Mouse (Mus musculus): ENCODE results near the gene Slc34a1. TPM values are rescaled to one million over a fixed set of nuclear protein-coding genes. Genes with fewer than 3 reads are reported as not detected.

Slc34a1 gene
- polyA plus RNA-seq, 1 experiment = not detected

Other genes with a start within 250 kb of the Slc34a1 start
- not detected in 2 replicates for gene Fgfr4, start 245.5 kb upstream of the Slc34a1 start, polyA plus RNA-seq (2012; ENCODE audit: insufficient read depth, insufficient read length, missing spikeins)
- 24.0 and 34.1 TPM in 2 replicates for gene Nsd1, start 188.4 kb upstream of the Slc34a1 start, polyA plus RNA-seq (2012; ENCODE audit: insufficient read depth, insufficient read length, missing spikeins)
- 116 and 125 TPM in 2 replicates for gene Prelid1, start 77.7 kb upstream of the Slc34a1 start, polyA plus RNA-seq (2012; ENCODE audit: insufficient read depth, insufficient read length, missing spikeins)
- 40.0 and 56.9 TPM in 2 replicates for gene Rab24, start 76.2 kb upstream of the Slc34a1 start, polyA plus RNA-seq (2012; ENCODE audit: insufficient read depth, insufficient read length, missing spikeins)
- not detected in 2 replicates for gene Mxd3, start 68.4 kb upstream of the Slc34a1 start, polyA plus RNA-seq (2012; ENCODE audit: insufficient read depth, insufficient read length, missing spikeins)
- 87.3 and 88.0 TPM in 2 replicates for gene Lman2, start 35.4 kb upstream of the Slc34a1 start, polyA plus RNA-seq (2012; ENCODE audit: insufficient read depth, insufficient read length, missing spikeins)
- gene Rgs14, start 28.5 kb upstream of the Slc34a1 start, polyA plus RNA-seq (2012; ENCODE audit: insufficient read depth, insufficient read length, missing spikeins) = not detected in 2 replicates
- gene Pfn3, start 17.0 kb downstream of the Slc34a1 start, polyA plus RNA-seq (2012; ENCODE audit: insufficient read depth, insufficient read length, missing spikeins) = not detected in 2 replicates
- gene F12, start 28.6 kb downstream of the Slc34a1 start, polyA plus RNA-seq (2012; ENCODE audit: insufficient read depth, insufficient read length, missing spikeins) = not detected in 2 replicates
- 10.5 and 17.4 TPM in 2 replicates for gene Grk6, start 46.9 kb downstream of the Slc34a1 start, polyA plus RNA-seq (2012; ENCODE audit: insufficient read depth, insufficient read length, missing spikeins)
- not detected in 2 replicates for gene Prr7, start 66.1 kb downstream of the Slc34a1 start, polyA plus RNA-seq (2012; ENCODE audit: insufficient read depth, insufficient read length, missing spikeins)
- gene Dbn1, start 89.9 kb downstream of the Slc34a1 start, polyA plus RNA-seq (2012; ENCODE audit: insufficient read depth, insufficient read length, missing spikeins) = 7.6 and 8.3 TPM in 2 replicates
- 8.0 and 16.1 TPM in 2 replicates for gene Pdlim7, start 115.5 kb downstream of the Slc34a1 start, polyA plus RNA-seq (2012; ENCODE audit: insufficient read depth, insufficient read length, missing spikeins)
- 1.3 and 2.4 TPM in 2 replicates for gene Dok3, start 131.1 kb downstream of the Slc34a1 start, polyA plus RNA-seq (2012; ENCODE audit: insufficient read depth, insufficient read length, missing spikeins)
- gene Ddx41, start 138.5 kb downstream of the Slc34a1 start, polyA plus RNA-seq (2012; ENCODE audit: insufficient read depth, insufficient read length, missing spikeins) = 16.0 and 17.6 TPM in 2 replicates
- gene Fam193b, start 172.9 kb downstream of the Slc34a1 start, polyA plus RNA-seq (2012; ENCODE audit: insufficient read depth, insufficient read length, missing spikeins) = 4.4 and 9.7 TPM in 2 replicates
- gene Tmed9, start 175.5 kb downstream of the Slc34a1 start, polyA plus RNA-seq (2012; ENCODE audit: insufficient read depth, insufficient read length, missing spikeins) = 34.0 and 61.2 TPM in 2 replicates
- gene B4galt7, start 201.7 kb downstream of the Slc34a1 start, polyA plus RNA-seq (2012; ENCODE audit: insufficient read depth, insufficient read length, missing spikeins) = 5.9 and 8.2 TPM in 2 replicates
- 16.6 and 19.3 TPM in 2 replicates for gene Caml, start 224.8 kb downstream of the Slc34a1 start, polyA plus RNA-seq (2012; ENCODE audit: insufficient read depth, insufficient read length, missing spikeins)
- gene Ddx46, start 236.8 kb downstream of the Slc34a1 start, polyA plus RNA-seq (2012; ENCODE audit: insufficient read depth, insufficient read length, missing spikeins) = 16.4 and 21.2 TPM in 2 replicates

All from brown adipose tissue, adult 24 weeks (tissue).